Mouse (Mus musculus) heart, embryonic 11.5 days (tissue): Measurements from ENCODE around the gene Magi2. TPM values are rescaled to one million over a fixed set of nuclear protein-coding genes. Genes with fewer than 3 reads are reported as not detected.
A peak's percentile ranks its signal among the peaks of the same experiment; 100 is the strongest.

Experiments
- ATAC-seq: fragments of 200-750 bp; cut with Nextera tagmentation; replicated peaks from 2 replicates; pipeline ENCODE4 v1.8.0; 2017; ENCODE audit warnings: moderate library complexity; ENCODE audit not compliant: insufficient number of reproducible peaks, low FRiP score, low TSS enrichment
- H3K27ac ChIP-seq: fragments of 300-500 bp; sonication (generic); 2 replicates; pipeline ENCODE4 v1.5.1; 2014; ENCODE audit warnings: mild to moderate bottlenecking, low read depth, low read length
- H3K27me3 ChIP-seq: fragments of 300-500 bp; sonication (generic); 2 replicates; pipeline ENCODE4 v1.6.1; 2014; ENCODE audit warnings: mild to moderate bottlenecking, low read length, mixed read lengths; ENCODE audit not compliant: control insufficient read depth, insufficient read depth
- H3K36me3 ChIP-seq: fragments of 300-500 bp; sonication (generic); 2 replicates; pipeline ENCODE4 v1.6.1; 2014; ENCODE audit warnings: mild to moderate bottlenecking, low read length, moderate library complexity, mixed read lengths; ENCODE audit not compliant: control insufficient read depth, insufficient read depth
- H3K4me1 ChIP-seq: fragments of 300-500 bp; sonication (generic); 2 replicates; pipeline ENCODE4 v1.6.1; 2014; ENCODE audit warnings: low read length; ENCODE audit not compliant: control insufficient read depth, insufficient read depth
- H3K4me2 ChIP-seq: fragments of 300-500 bp; sonication (generic); 2 replicates; pipeline ENCODE4 v1.6.1; 2014; ENCODE audit warnings: mild to moderate bottlenecking, moderate library complexity
- H3K4me3 ChIP-seq: fragments of 300-500 bp; sonication (generic); 2 replicates; pipeline ENCODE4 v1.5.1; 2014; ENCODE audit warnings: low read depth, low read length
- H3K9ac ChIP-seq: fragments of 300-500 bp; sonication (generic); 2 replicates; pipeline ENCODE4 v1.6.1; 2014; ENCODE audit warnings: mild to moderate bottlenecking, low read depth, low read length, moderate library complexity
- H3K9me3 ChIP-seq: fragments of 300-500 bp; sonication (generic); replicated peaks from 2 replicates; pipeline ENCODE4 v1.6.1; 2016; ENCODE audit warnings: low read length; ENCODE audit not compliant: control insufficient read depth
- WGBS: fragments of 180-500 bp; shearing (Covaris S2); extraction: QIAGEN DNeasy Blood & Tissue Kit; methylation state at CpG from one replicate; pipeline ENCODE4 v1.1.7; 2014; ENCODE audit not compliant: insufficient replicate concordance; 5-methylcytosine and 5-hydroxymethylcytosine counted together
- polyA plus RNA-seq: library from polyadenylated mRNA; unstranded; fragments of >200 nt; fragmentation: Nextera tagmentation; extraction: Ambion mirVana; gene quantifications from 2 replicates; pipeline ENCODE4 v1.2.1, GENCODE M21; 2014

Magi2 gene
- polyA plus RNA-seq, 1 experiment from 2014 or later, result 2.5 TPM

GRCm38 (mm10) chr5:19901625-19902024, 674.8 kb downstream of the Magi2 start:
- Histone ChIP-seq H3K27me3 (no peaks in the 10 kb centered on the region), H3K9ac (no peak overlapping the region), H3K4me1 (no peaks in the 10 kb centered on the region), H3K4me2 (no peak overlapping the region), H3K36me3 (no peaks in the 10 kb centered on the region), H3K9me3 (no peaks in the 10 kb centered on the region), H3K27ac (no peak overlapping the region), H3K4me3 (no peak overlapping the region)
- ATAC-seq, result no peak
- 71% methylated on average over 8 of the region's 8 CpGs for WGBS

GRCm38 (mm10) chr5:19906636-19907035, 679.8 kb downstream of the Magi2 start:
- Histone ChIP-seq H3K4me1 (no peaks in the 10 kb centered on the region), H3K9me3 (no peaks in the 10 kb centered on the region), H3K4me3 (no peak overlapping the region), H3K9ac (no peak overlapping the region), H3K4me2 (no peak overlapping the region), H3K27me3 (0 out of 2 replicates have a peak, but pooled peaks cover 5% of the 10 kb centered on the region), H3K36me3 (no peaks in the 10 kb centered on the region), H3K27ac (no peak overlapping the region)
- WGBS, result 68% methylated on average over 4 of the region's 4 CpGs
- ATAC-seq, result no peak

GRCm38 (mm10) chr5:19907381-19907982, 680.6 kb downstream of the Magi2 start:
- Histone ChIP-seq H3K36me3 (no peaks in the 10 kb centered on the region), H3K27me3 (0 out of 2 replicates have a peak, but pooled peaks cover 5% of the 10 kb centered on the region), H3K4me2 (peak overlapping the region; percentile 72), H3K4me1 (no peaks in the 10 kb centered on the region), H3K27ac (no peak overlapping the region), H3K9ac (peak overlapping the region; percentile 4), H3K4me3 (peak overlapping the region; percentile 40), H3K9me3 (no peaks in the 10 kb centered on the region)
- 6% methylated on average over 12 of the region's 12 CpGs for WGBS
- ATAC-seq, result no peak

- Histone ChIP-seq H3K9ac (peak overlapping the region; percentile 4), H3K4me2 (peak overlapping the region; percentile 72), H3K27ac (no peak overlapping the region), H3K36me3 (no peaks in the 10 kb centered on the region), H3K4me3 (peak overlapping the region; percentile 40), H3K27me3 (0 out of 2 replicates have a peak, but pooled peaks cover 5% of the 10 kb centered on the region), H3K9me3 (no peaks in the 10 kb centered on the region), H3K4me1 (no peaks in the 10 kb centered on the region)
- peak; percentile 59; the same call in 1 of the 2 replicates for ATAC-seq
- 6% methylated on average over 16 of the region's 16 CpGs for WGBS
These were observed 681.3 kb downstream of the Magi2 start for GRCm38 (mm10) chr5:19907983-19908705.

- Histone ChIP-seq H3K27ac (no peak overlapping the region), H3K36me3 (no peaks in the 10 kb centered on the region), H3K4me3 (peak overlapping the region; percentile 40), H3K9me3 (no peaks in the 10 kb centered on the region), H3K9ac (no peak overlapping the region), H3K4me2 (peak overlapping the region; percentile 72), H3K27me3 (0 out of 2 replicates have a peak, but pooled peaks cover 5% of the 10 kb centered on the region), H3K4me1 (no peaks in the 10 kb centered on the region)
- no peak for ATAC-seq
- WGBS, result 7% methylated on average over 5 of the region's 5 CpGs
These were observed 681.8 kb downstream of the Magi2 start for GRCm38 (mm10) chr5:19908706-19909060.

- Histone ChIP-seq H3K9ac (no peak overlapping the region), H3K4me3 (peak overlapping the region; percentile 40), H3K36me3 (no peaks in the 10 kb centered on the region), H3K4me1 (no peaks in the 10 kb centered on the region), H3K27me3 (0 out of 2 replicates have a peak, but pooled peaks cover 5% of the 10 kb centered on the region), H3K9me3 (no peaks in the 10 kb centered on the region), H3K4me2 (peak overlapping the region; percentile 72), H3K27ac (no peak overlapping the region)
- WGBS, result 8% methylated on average over 11 of the region's 11 CpGs
- ATAC-seq, result no peak
These were observed 682.2 kb downstream of the Magi2 start for GRCm38 (mm10) chr5:19909071-19909470.

GRCm38 (mm10) chr5:19909664-19910063, 682.8 kb downstream of the Magi2 start:
- no peaks in the 10 kb centered on the region for H3K36me3 ChIP-seq
- H3K9ac ChIP-seq, result no peak overlapping the region
- peak overlapping the region; percentile 72 for H3K4me2 ChIP-seq
- WGBS, result 63% methylated on average over 7 of the region's 7 CpGs
- H3K27ac ChIP-seq, result no peak overlapping the region
- no peak overlapping the region for H3K4me3 ChIP-seq
- H3K9me3 ChIP-seq, result no peaks in the 10 kb centered on the region
- ATAC-seq, result no peak
- H3K27me3 ChIP-seq, result 0 out of 2 replicates have a peak, but pooled peaks cover 5% of the 10 kb centered on the region
- H3K4me1 ChIP-seq, result no peaks in the 10 kb centered on the region

GRCm38 (mm10) chr5:19932102-19932501, 705.3 kb downstream of the Magi2 start:
- Histone ChIP-seq H3K27ac (no peak overlapping the region), H3K9ac (no peak overlapping the region), H3K9me3 (no peaks in the 10 kb centered on the region), H3K4me1 (no peaks in the 10 kb centered on the region), H3K4me3 (no peak overlapping the region), H3K27me3 (no peaks in the 10 kb centered on the region), H3K4me2 (no peak overlapping the region), H3K36me3 (no peaks in the 10 kb centered on the region)
- WGBS, result 78% methylated on average over 3 of the region's 3 CpGs
- ATAC-seq, result no peak
